Mouse (Mus musculus) spleen, adult 12 weeks (tissue): Measurements from ENCODE around the gene Olfr926.
"Not testable (repeated sequence)": the region's sequence is repeated elsewhere in the genome, so short reads cannot be mapped to it uniquely, and the experiment has no call there.

Experiments used
- DNase-seq: peaks from one replicate; pipeline ENCODE4 v3.0.0; 2022; ENCODE audit warnings: low spot score

The Olfr926 gene

DNA sequence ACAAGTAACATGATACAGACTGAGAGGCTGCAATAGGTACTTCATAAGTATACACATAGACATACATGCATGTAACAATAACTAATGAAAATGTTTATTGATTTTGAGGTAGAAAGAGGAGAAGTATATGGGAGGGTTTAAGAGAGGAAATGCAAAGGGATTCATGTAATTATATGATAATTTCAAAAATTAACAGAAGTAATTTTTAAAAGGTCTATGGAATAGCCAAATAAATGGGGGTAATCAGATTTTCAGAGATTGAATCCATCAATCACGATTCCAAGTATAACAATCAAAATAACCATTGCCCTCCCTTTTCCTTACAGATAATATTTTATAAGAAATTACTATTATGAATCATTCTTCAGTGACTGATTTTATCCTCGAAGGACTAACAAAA lies at the start of gene Olfr926:
Gene Olfr926 (plus strand): TSS at position 301 of the 400 bp plus-strand sequence.
- DNase-seq, result no peak

DNA sequence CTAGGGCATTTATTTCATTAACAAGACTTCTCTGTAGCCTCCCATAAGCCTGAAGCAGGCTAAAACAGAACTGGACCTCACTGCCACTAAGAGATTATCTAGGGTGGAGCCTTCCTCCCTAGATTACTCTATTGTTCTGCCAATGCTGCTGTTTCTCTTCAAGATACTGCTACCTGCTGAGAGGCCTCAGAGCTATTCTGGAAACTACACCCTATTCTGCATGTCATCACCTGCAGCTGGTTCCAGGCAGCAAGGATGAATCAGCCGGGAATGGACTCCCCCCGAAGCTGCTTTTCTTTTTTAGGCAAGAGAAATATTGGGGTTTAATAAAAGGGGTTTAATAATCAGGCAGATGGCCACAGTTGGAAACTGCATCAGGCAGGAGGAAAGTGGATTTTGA lies 43.9 kb upstream of the Olfr926 start:
- no peak for DNase-seq

DNA sequence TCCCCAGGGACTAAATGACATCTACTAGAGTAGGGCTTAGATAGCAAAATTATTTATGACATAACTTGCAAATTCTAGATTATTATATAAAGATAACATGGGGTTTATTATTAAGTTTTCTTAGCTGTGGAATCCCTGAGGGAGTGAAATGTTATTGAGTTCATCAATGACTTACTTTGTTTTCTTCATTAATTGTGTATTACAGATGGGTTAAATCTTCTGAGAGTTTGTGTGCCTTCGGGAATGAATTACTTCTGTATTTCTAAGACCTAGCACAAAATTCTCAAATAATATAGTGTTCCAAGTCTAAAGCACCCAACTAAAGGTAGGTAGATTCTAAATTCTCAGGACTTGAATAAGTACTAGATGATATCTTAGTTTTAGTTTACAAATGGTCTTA lies 32.8 kb upstream of the Olfr926 start, which contains the start of gene Olfr924:
Gene Olfr924 (plus strand): TSS at position 301 of the 400 bp plus-strand sequence.
- no peak for DNase-seq

DNA sequence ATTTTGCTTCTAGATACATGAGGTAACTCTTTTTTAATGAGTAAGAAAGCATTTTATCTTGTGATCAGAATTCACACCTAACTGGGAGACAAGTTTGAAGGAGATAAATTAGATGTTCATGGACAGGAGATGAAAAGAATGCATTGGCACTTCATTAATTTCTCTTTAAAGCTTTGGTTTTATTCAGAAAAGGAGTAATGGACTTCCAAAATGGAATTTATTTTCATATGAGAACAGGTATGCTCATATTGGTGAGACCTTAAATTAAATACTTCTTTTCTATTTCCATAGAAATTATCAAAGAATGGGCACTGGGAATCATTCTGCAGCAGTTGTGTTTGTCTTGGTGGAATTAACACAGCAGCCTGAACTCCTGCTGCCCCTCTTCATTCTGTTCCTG lies 22.2 kb upstream of the Olfr926 start, which contains the start of gene Olfr26:
Gene Olfr26 (plus strand): TSS at position 301 of the 400 bp plus-strand sequence.
- DNase-seq, result no peak

DNA sequence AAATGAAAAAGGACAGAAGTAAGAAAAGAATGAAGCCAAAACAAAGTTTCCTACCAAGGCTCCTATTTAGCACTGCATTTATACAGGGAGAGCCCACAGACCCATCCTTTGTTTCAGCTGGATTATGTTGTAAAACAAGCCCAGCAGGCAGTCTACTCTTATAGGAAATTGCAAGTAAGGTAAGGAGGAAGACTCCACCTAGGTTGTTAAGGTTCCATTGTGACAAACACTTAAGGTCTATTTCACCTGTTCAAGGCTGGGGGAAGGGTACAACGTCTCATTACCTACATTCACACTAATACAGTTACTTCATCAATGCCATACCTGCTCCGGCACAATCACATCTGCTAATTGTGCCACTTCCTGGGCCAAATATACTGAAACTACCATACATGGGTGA lies 2.0 kb upstream of the Olfr926 start:
- not testable (repeated sequence) for DNase-seq
